Mouse (Mus musculus): ENCODE measurements around the gene G6pc. TPM values are rescaled to one million over a fixed set of nuclear protein-coding genes. Genes with fewer than 3 reads are reported as not detected.

Gene G6pc
- polyA plus RNA-seq, 1 experiment from 2014 or later, result 3.6 TPM

DNA sequence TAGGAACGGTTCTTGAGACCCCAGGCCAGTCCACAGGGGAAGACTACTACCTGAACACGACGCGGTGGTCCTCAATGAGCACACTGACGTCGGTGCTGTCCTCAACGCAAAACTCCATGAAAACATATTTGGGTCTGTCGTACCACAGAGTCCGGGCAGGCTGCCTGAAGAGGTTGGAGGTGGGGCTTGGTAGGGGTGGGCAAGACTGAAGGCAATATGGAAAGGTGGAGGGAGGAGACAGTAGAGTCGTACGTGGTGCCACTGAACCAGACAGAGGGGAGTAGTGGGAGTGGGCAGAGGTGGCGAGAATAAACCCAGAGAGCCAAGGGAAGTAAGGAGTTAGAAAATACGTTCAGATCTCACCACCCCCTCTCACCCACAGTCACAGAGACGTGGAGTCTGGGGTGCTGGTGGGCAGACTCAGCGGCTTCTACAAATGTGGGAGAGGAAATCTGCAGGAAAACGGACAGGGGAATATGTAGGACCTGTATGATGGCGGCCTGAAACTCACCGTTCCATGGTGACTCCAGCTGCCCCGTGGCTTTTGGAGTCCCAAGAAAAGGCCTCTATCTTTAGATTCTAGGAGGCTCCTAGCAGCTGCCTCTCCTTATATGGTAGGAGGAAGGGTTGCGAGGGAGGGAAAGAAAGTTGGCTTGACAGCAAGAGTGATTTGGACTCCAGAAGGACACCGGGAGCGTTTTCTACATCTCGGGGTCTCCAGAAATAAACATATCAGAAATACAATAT, 56.9 kb downstream of the G6pc start, which contains the start of gene Gm27029:
Gene Gm27029, minus strand, starts transcription at position 692 of the 747 bp plus-strand sequence.
- no peaks in the 10 kb centered on the region for H3K27me3 ChIP-seq (ENCODE audit: insufficient read depth, low read length)
- WGBS, result 5% methylated on average over 23 of the region's 23 CpGs

GRCm38 (mm10) chr11:101424925-101425813, 57.8 kb downstream of the G6pc start, which contains the start of the genes Rundc1 and Ptges3l:
Gene Rundc1 (plus strand): TSS chr11:101425085.
Gene Ptges3l (minus strand): TSS chr11:101425333.
- Histone ChIP-seq H3K9ac (replicated peaks; ENCODE audit: low read length) (peak within 1 kb of the TSS; percentile 77), H3K4me2 (replicated peaks; ENCODE audit: low read depth, low read length) (peak within 1 kb of the TSS; percentile 80), H3K27me3 (ENCODE audit: insufficient read depth, low read length) (no peaks in the 10 kb centered on the region), H3K4me1 (ENCODE audit: insufficient read depth, low read length) (peaks cover 24% of the 10 kb centered on the region), H3K4me3 (ENCODE audit: low read length) (peak within 1 kb of the TSS; percentile 67), H3K9me3 (ENCODE audit: low read length) (no peaks in the 10 kb centered on the region), H3K27ac (ENCODE audit: low read length) (peak within 1 kb of the TSS; percentile 90), H3K36me3 (ENCODE audit: insufficient read depth, low read length) (peaks cover 8% of the 10 kb centered on the region)
- peak; percentile 91 for ATAC-seq (ENCODE audit: low FRiP score, low TSS enrichment)
- under 1% methylated on average over 74 of the region's 81 CpGs for WGBS

More for the DNA sequence above, 56.9 kb downstream of the G6pc start, which contains the start of gene Gm27029:
- peak within 1 kb of the TSS; percentile 90 for H3K27ac ChIP-seq (ENCODE audit: low read length)
- peak within 1 kb of the TSS; percentile 80 for H3K4me2 ChIP-seq (replicated peaks; ENCODE audit: low read depth, low read length)
- H3K4me3 ChIP-seq (ENCODE audit: low read length), result peak within 1 kb of the TSS; percentile 67
- ATAC-seq (ENCODE audit: low FRiP score, low TSS enrichment), result peak; percentile 66
- 0 out of 2 replicates have a peak, but pooled peaks cover under 1% of the 10 kb centered on the region for H3K36me3 ChIP-seq (ENCODE audit: insufficient read depth, low read length)
- peaks cover 24% of the 10 kb centered on the region for H3K4me1 ChIP-seq (ENCODE audit: insufficient read depth, low read length)
- peak within 1 kb of the TSS; percentile 77 for H3K9ac ChIP-seq (replicated peaks; ENCODE audit: low read length)
- H3K9me3 ChIP-seq (ENCODE audit: low read length), result no peaks in the 10 kb centered on the region

DNA sequence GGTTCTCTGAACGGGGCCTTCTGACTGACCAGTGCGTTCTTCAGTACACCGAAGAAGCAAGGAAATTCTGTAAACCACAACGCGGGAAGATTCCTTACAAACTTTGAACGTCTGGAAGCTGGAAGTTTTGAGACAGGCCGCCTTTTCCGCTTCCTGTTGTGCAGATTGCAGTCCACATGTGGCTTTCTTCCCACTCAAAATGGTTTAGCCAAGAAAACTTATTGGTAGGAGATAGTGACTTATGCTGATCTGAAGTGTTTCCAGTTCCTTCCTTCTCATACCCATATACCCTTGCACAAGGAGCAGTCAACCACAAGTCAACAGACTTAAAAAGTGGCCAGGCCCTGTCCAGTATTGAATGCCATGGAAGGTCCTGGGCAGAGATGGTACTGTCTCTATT, 58.8 kb downstream of the G6pc start:
- no peaks in the 10 kb centered on the region for H3K27me3 ChIP-seq (ENCODE audit: insufficient read depth, low read length)
- peaks cover 14% of the 10 kb centered on the region for H3K36me3 ChIP-seq (ENCODE audit: insufficient read depth, low read length)
- H3K9ac ChIP-seq (replicated peaks; ENCODE audit: low read length), result 0 out of 2 replicates have a peak overlapping the region, but pooled peaks have one; percentile 43
- no peak for ATAC-seq (ENCODE audit: low FRiP score, low TSS enrichment)
- H3K9me3 ChIP-seq (ENCODE audit: low read length), result no peaks in the 10 kb centered on the region
- peak overlapping the region; percentile 80 for H3K4me2 ChIP-seq (replicated peaks; ENCODE audit: low read depth, low read length)
- 58% methylated on average over 8 of the region's 8 CpGs for WGBS
- peaks cover 24% of the 10 kb centered on the region for H3K4me1 ChIP-seq (ENCODE audit: insufficient read depth, low read length)
- peak overlapping the region; percentile 67 for H3K4me3 ChIP-seq (ENCODE audit: low read length)
- no peak overlapping the region for H3K27ac ChIP-seq (ENCODE audit: low read length)

Small RNA genes lying within 50 kb of the gene (microRNA-seq; reads per million reads assigned to microRNA genes)
- not detected for gene Gm25593
- gene Mir6929, result not detected

Other genes starting within 250 kb of the G6pc start
- 21.9 and 23.2 TPM in 2 replicates for gene Retreg3, start 247.7 kb upstream of the G6pc start, polyA plus RNA-seq (2015; fragmentation: Nextera tagmentation; extraction: Ambion mirVana)
- 98.1 and 98.2 TPM in 2 replicates for gene Tubg1, start 247.6 kb upstream of the G6pc start, polyA plus RNA-seq (2015; fragmentation: Nextera tagmentation; extraction: Ambion mirVana)
- gene Tubg2, start 211.7 kb upstream of the G6pc start, polyA plus RNA-seq (2015; fragmentation: Nextera tagmentation; extraction: Ambion mirVana), result 4.2 and 4.5 TPM in 2 replicates
- 2.2 TPM in 2 replicates for gene Cntnap1, start 197.0 kb upstream of the G6pc start, polyA plus RNA-seq (2015; fragmentation: Nextera tagmentation; extraction: Ambion mirVana)
- 18.7 and 19.2 TPM in 2 replicates for gene Plekhh3, start 196.2 kb upstream of the G6pc start, polyA plus RNA-seq (2015; fragmentation: Nextera tagmentation; extraction: Ambion mirVana)
- gene Ccr10, start 192.1 kb upstream of the G6pc start, polyA plus RNA-seq (2015; fragmentation: Nextera tagmentation; extraction: Ambion mirVana), result 0.50 and 0.76 TPM in 2 replicates
- gene Ezh1, start 141.1 kb upstream of the G6pc start, polyA plus RNA-seq (2015; fragmentation: Nextera tagmentation; extraction: Ambion mirVana), result 25.1 and 29.5 TPM in 2 replicates
- gene Ramp2, start 121.5 kb upstream of the G6pc start, polyA plus RNA-seq (2015; fragmentation: Nextera tagmentation; extraction: Ambion mirVana), result 246 and 270 TPM in 2 replicates
- gene Vps25, start 113.9 kb upstream of the G6pc start, polyA plus RNA-seq (2015; fragmentation: Nextera tagmentation; extraction: Ambion mirVana), result 154 TPM in 2 replicates
- 30.5 and 39.5 TPM in 2 replicates for gene Wnk4, start 107.0 kb upstream of the G6pc start, polyA plus RNA-seq (2015; fragmentation: Nextera tagmentation; extraction: Ambion mirVana)
- 1.7 and 3.2 TPM in 2 replicates for gene Cntd1, start 88.5 kb upstream of the G6pc start, polyA plus RNA-seq (2015; fragmentation: Nextera tagmentation; extraction: Ambion mirVana)
- 197 and 200 TPM in 2 replicates for gene Coa3, start 88.4 kb upstream of the G6pc start, polyA plus RNA-seq (2015; fragmentation: Nextera tagmentation; extraction: Ambion mirVana)
- 176 and 188 TPM in 2 replicates for gene Becn1, start 65.3 kb upstream of the G6pc start, polyA plus RNA-seq (2015; fragmentation: Nextera tagmentation; extraction: Ambion mirVana)
- 142 and 148 TPM in 2 replicates for gene Psme3, start 51.3 kb upstream of the G6pc start, polyA plus RNA-seq (2015; fragmentation: Nextera tagmentation; extraction: Ambion mirVana)
- 1.7 and 2.0 TPM in 2 replicates for gene Aoc2, start 42.5 kb upstream of the G6pc start, polyA plus RNA-seq (2015; fragmentation: Nextera tagmentation; extraction: Ambion mirVana)
- 0.86 and 1.3 TPM in 2 replicates for gene Aoc3, start 37.0 kb upstream of the G6pc start, polyA plus RNA-seq (2015; fragmentation: Nextera tagmentation; extraction: Ambion mirVana)
- 79.2 and 84.1 TPM in 2 replicates for gene Aarsd1, start 50.1 kb downstream of the G6pc start, polyA plus RNA-seq (2015; fragmentation: Nextera tagmentation; extraction: Ambion mirVana)
- 10.0 and 16.9 TPM in 2 replicates for gene Gm27029, start 57.2 kb downstream of the G6pc start, polyA plus RNA-seq (2015; fragmentation: Nextera tagmentation; extraction: Ambion mirVana)
- 22.8 and 23.8 TPM in 2 replicates for gene Rundc1, start 57.5 kb downstream of the G6pc start, polyA plus RNA-seq (2015; fragmentation: Nextera tagmentation; extraction: Ambion mirVana)
- gene Ptges3l, start 57.8 kb downstream of the G6pc start, polyA plus RNA-seq (2015; fragmentation: Nextera tagmentation; extraction: Ambion mirVana), result 10.1 and 10.9 TPM in 2 replicates
- gene Rpl27, start 74.7 kb downstream of the G6pc start, polyA plus RNA-seq (2015; fragmentation: Nextera tagmentation; extraction: Ambion mirVana), result 267 and 290 TPM in 2 replicates
- 17.9 and 18.6 TPM in 2 replicates for gene Ifi35, start 80.8 kb downstream of the G6pc start, polyA plus RNA-seq (2015; fragmentation: Nextera tagmentation; extraction: Ambion mirVana)
- gene Rnd2, start 97.4 kb downstream of the G6pc start, polyA plus RNA-seq (2015; fragmentation: Nextera tagmentation; extraction: Ambion mirVana), result 10.9 and 11.3 TPM in 2 replicates
- gene Vat1, start 98.7 kb downstream of the G6pc start, polyA plus RNA-seq (2015; fragmentation: Nextera tagmentation; extraction: Ambion mirVana), result 36.5 and 39.3 TPM in 2 replicates
- 12.5 and 14.9 TPM in 2 replicates for gene Brca1, start 184.4 kb downstream of the G6pc start, polyA plus RNA-seq (2015; fragmentation: Nextera tagmentation; extraction: Ambion mirVana)
- gene Nbr1, start 184.6 kb downstream of the G6pc start, polyA plus RNA-seq (2015; fragmentation: Nextera tagmentation; extraction: Ambion mirVana), result 84.7 and 90.0 TPM in 2 replicates
- gene Tmem106a, start 214.7 kb downstream of the G6pc start, polyA plus RNA-seq (2015; fragmentation: Nextera tagmentation; extraction: Ambion mirVana), result 7.0 and 8.2 TPM in 2 replicates
- not detected in 2 replicates for gene Gm11634, start 231.7 kb downstream of the G6pc start, polyA plus RNA-seq (2015; fragmentation: Nextera tagmentation; extraction: Ambion mirVana)

Data from kidney, embryonic 16.5 days (tissue).